Mouse (Mus musculus) erythroblast, embryonic 14.5 days (primary cell): ENCODE measurements around the gene A230072I06Rik.

ENCODE experiments used
- GATA1 ChIP-seq: IDR thresholded peaks from 2 replicates; pipeline ENCODE4 v1.6.1; 2012; ENCODE audit warnings: low read length, inconsistent platforms, mixed read lengths
- TAL1 ChIP-seq: IDR thresholded peaks from 3 replicates; pipeline ENCODE4 v1.6.1; 2012; ENCODE audit warnings: low read length, inconsistent platforms, mixed read lengths

- TF ChIP-seq TAL1 (no peak), GATA1 (no peak)
These were observed 3.5 kb downstream of the A230072I06Rik start for GRCm38 (mm10) chr8:12282128-12282527.
